Mouse (Mus musculus): ENCODE data around the gene Kmt2c. TPM values are rescaled to one million over a fixed set of nuclear protein-coding genes. Genes with fewer than 3 reads are reported as not detected.

The Kmt2c gene
- total and polyA plus RNA-seq, 3 experiments = 6.7 to 14.6 (median 12.7) TPM

GRCm38 (mm10) chr5:25478863-25479262 lies 19.7 kb downstream of the Kmt2c start:
- no peak overlapping the region for H3K27ac ChIP-seq (ENCODE audit: insufficient read depth, low read depth)
- no peaks in the 10 kb centered on the region for H3K4me1 ChIP-seq (ENCODE audit: control insufficient read depth in 1 of 2, insufficient read depth in 2 of 2)
- H3K9me3 ChIP-seq (replicated peaks; ENCODE audit: low read length) = no peaks in the 10 kb centered on the region
- TF ChIP-seq CHD1 (IDR thresholded peaks at IDR 0.05; ENCODE audit: low read depth, low read length) (no peak), MXI1 (IDR thresholded peaks at IDR 0.05; ENCODE audit: low read depth, low read length) (no peak), MAFK (IDR thresholded peaks at IDR 0.05; ENCODE audit: insufficient replicate concordance, low read length) (no peak), SMC3 (IDR thresholded peaks at IDR 0.05; ENCODE audit: low read depth, low read length) (no peak), NELFE (IDR thresholded peaks at IDR 0.05; ENCODE audit: low read depth, low read length) (no peak), BHLHE40 (IDR thresholded peaks at IDR 0.05; ENCODE audit: low read depth, low read length) (no peak), POLR2AphosphoS2 (IDR thresholded peaks at IDR 0.05; ENCODE audit: low read depth, low read length) (no peak), IRF4 (IDR thresholded peaks at IDR 0.05; ENCODE audit: low read depth, low read length) (no peak), RCOR1 (conservative IDR thresholded peaks at IDR 0.05; ENCODE audit: low read depth, low read length) (no peak), TBP (conservative IDR thresholded peaks at IDR 0.05; ENCODE audit: low read depth, low read length) (no peak), USF1 (IDR thresholded peaks at IDR 0.05; ENCODE audit: low read depth, low read length) (no peak), ZNF384 (IDR thresholded peaks at IDR 0.05; ENCODE audit: low read depth, low read length) (no peak)
- no peak overlapping the region for H3K4me2 ChIP-seq (ENCODE audit: insufficient read depth, low read depth, poor library complexity, severe bottlenecking)
- H3K27me3 ChIP-seq (replicated peaks) = no peaks in the 10 kb centered on the region
- DNase-seq (ENCODE audit: extremely low read depth) = no peak
- H3K9ac ChIP-seq (ENCODE audit: insufficient read depth, low read depth) = no peak overlapping the region
- H3K79me2 ChIP-seq (replicated peaks; ENCODE audit: control insufficient read depth, extremely low read depth, insufficient read depth, poor library complexity, severe bottlenecking) = peaks cover 10% of the 10 kb centered on the region
- no peaks in the 10 kb centered on the region for H3K36me3 ChIP-seq (replicated peaks in 1 of 2; ENCODE audit: control insufficient read depth in 1 of 2, insufficient read depth in 1 of 2, low read length in 1 of 2)
- dilution Hi-C loops (cut with MboI; ENCODE audit: extremely low pct_ligation_motif_present, extremely low pct_unique_long_range_greater_than_20kb, low sequenced_read_pairs) (no loop called here), in situ Hi-C loops (cut with MboI; ENCODE audit: low pct_ligation_motif_present, low pct_unique_long_range_greater_than_20kb, low sequenced_read_pairs) (no loop called here)
- no peak overlapping the region for H3K4me3 ChIP-seq (replicated peaks in 1 of 3; ENCODE audit: low read depth in 2 of 3, low read length in 2 of 3, poor library complexity in 1 of 3)

GRCm38 (mm10) chr5:25475789-25476188 lies 22.8 kb downstream of the Kmt2c start:
- in situ Hi-C loops (cut with MboI; ENCODE audit: low pct_ligation_motif_present, low pct_unique_long_range_greater_than_20kb, low sequenced_read_pairs) (no loop called here), dilution Hi-C loops (cut with MboI; ENCODE audit: extremely low pct_ligation_motif_present, extremely low pct_unique_long_range_greater_than_20kb, low sequenced_read_pairs) (no loop called here)
- no peak overlapping the region for H3K4me3 ChIP-seq (replicated peaks in 1 of 3; ENCODE audit: low read depth in 2 of 3, low read length in 2 of 3, poor library complexity in 1 of 3)
- no peaks in the 10 kb centered on the region for H3K27me3 ChIP-seq (replicated peaks)
- DNase-seq (ENCODE audit: extremely low read depth) = no peak
- H3K4me1 ChIP-seq (ENCODE audit: control insufficient read depth in 1 of 2, insufficient read depth in 2 of 2) = no peaks in the 10 kb centered on the region
- TF ChIP-seq ZKSCAN1 (IDR thresholded peaks at IDR 0.05; ENCODE audit: borderline replicate concordance, low read depth, low read length) (no peak), CTCF (conservative IDR thresholded peaks at IDR 0.05 in 1 of 2, IDR thresholded peaks at IDR 0.05 in 1 of 2; ENCODE audit: low read depth in 2 of 2, low read length in 2 of 2) (no peak), USF1 (IDR thresholded peaks at IDR 0.05; ENCODE audit: low read depth, low read length) (no peak), TBP (conservative IDR thresholded peaks at IDR 0.05; ENCODE audit: low read depth, low read length) (no peak), HCFC1 (IDR thresholded peaks at IDR 0.05; ENCODE audit: low read depth, low read length) (no peak)
- H3K36me3 ChIP-seq (replicated peaks in 1 of 2; ENCODE audit: control insufficient read depth in 1 of 2, insufficient read depth in 1 of 2, low read length in 1 of 2) = no peaks in the 10 kb centered on the region
- no peak overlapping the region for H3K4me2 ChIP-seq (ENCODE audit: insufficient read depth, low read depth, poor library complexity, severe bottlenecking)
- H3K9ac ChIP-seq (ENCODE audit: insufficient read depth, low read depth) = no peak overlapping the region
- no peaks in the 10 kb centered on the region for H3K9me3 ChIP-seq (replicated peaks; ENCODE audit: low read length)
- H3K27ac ChIP-seq (ENCODE audit: insufficient read depth, low read depth) = no peak overlapping the region
- peaks cover 2% of the 10 kb centered on the region; the same call in 1 of the 2 replicates for H3K79me2 ChIP-seq (replicated peaks; ENCODE audit: control insufficient read depth, extremely low read depth, insufficient read depth, poor library complexity, severe bottlenecking)
